Mouse (Mus musculus): ENCODE results near the gene Maco1. TPM values are rescaled to one million over a fixed set of nuclear protein-coding genes. Genes with fewer than 3 reads are reported as not detected.

The Maco1 gene
- total RNA-seq, 2 experiments from 2014 or later = 31.4 to 34.2 TPM

DNA sequence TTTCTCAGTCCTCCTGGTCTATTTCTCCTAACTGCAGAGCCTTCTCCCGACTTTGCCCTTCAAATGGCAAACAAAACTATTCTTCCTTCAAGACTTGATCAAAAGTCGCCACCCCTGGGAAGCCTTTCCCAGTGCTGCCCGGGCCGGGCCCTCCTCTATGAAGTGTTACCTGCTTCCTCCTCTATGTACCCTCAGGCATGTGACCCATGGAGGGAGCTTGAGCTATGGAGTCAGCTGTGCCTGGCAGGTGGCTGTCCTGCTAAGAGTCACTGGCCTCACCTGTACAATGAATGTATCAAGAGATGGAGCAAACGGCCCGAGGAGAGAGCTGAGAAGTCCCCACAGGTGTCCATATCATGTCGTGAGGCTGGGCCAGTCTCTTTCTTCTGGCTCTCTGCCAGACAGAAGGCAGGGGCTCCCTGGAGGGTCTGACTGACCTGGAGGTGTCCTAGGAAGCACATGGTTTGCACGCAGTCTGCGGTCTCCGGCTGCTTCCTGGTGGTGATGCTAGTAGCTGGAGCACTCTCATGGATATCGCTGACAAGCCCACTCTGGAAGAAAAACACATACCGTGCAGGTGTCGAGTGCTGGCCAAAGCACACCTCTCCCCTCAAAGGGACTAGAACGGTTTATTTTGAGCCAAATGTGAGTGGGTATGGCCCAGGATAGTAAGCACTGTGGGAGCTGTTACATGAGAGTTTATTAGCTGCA, 77.8 kb downstream of the Maco1 start:
- ATAC-seq (replicated peaks; ENCODE audit: poor library complexity) = no peak

DNA sequence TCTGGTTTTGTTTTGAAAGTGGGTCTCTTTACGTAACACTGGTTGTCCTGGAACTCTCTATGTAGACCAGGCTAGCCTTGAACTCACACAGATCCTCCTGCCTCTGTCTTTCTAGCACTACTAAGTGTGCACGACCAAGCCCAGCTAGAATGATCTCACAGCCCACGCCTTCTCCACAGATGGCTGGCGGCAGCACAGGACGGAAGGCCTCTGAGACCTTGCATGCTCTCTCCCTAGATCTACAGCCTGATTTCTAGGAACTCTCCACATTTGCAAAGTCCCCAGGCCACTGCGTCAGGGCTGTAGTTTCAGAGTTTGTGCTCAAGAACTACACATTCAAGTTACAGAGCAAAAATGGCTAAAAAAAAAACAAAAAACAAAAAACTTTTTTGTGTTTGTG, 79.0 kb downstream of the Maco1 start:
- no peak for ATAC-seq (replicated peaks; ENCODE audit: poor library complexity)

DNA sequence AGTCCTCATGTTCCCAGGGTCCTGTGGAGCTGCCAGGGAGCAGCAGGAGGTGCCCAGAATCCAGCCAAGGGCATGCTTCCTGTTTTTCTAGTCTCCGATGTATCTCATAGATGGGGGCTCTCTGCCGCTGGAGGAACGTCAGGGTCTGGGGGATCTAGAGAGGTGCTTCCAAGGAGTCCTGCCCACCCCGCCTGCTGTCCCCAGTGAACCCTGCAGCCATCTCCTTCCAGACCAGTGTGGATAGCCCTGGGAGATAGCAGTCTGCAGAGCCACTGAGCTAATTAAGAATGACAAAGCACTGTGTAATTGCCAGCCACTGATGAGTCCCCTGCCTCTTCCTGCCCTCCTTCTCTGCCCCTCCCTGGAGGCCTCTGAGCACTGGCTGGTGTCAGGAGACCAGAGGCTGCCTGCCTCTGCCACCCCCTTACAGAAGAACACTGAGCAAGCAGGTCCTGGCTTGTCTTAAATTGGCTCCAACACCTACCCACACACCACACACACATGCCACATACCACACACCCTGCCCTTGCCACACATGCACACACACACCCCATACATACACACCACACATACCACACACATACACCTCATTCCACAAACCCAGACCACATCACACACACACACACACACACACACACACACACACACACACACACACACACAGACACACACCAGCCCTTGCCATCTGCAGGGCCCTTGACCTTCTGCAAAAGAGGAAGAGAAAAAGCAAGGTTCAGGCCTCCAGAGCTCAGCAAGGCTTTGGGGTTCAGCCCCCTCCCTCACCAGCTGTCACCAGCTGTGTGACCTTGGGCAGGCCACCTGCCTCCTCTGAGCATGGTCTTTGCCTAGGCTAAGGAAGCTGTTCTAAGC, 80.1 kb downstream of the Maco1 start:
- ATAC-seq (replicated peaks; ENCODE audit: poor library complexity) = peak; percentile 75

GRCm38 (mm10) chr4:134769891-134770290, 83.3 kb downstream of the Maco1 start:
- ATAC-seq (replicated peaks; ENCODE audit: poor library complexity) = no peak

DNA sequence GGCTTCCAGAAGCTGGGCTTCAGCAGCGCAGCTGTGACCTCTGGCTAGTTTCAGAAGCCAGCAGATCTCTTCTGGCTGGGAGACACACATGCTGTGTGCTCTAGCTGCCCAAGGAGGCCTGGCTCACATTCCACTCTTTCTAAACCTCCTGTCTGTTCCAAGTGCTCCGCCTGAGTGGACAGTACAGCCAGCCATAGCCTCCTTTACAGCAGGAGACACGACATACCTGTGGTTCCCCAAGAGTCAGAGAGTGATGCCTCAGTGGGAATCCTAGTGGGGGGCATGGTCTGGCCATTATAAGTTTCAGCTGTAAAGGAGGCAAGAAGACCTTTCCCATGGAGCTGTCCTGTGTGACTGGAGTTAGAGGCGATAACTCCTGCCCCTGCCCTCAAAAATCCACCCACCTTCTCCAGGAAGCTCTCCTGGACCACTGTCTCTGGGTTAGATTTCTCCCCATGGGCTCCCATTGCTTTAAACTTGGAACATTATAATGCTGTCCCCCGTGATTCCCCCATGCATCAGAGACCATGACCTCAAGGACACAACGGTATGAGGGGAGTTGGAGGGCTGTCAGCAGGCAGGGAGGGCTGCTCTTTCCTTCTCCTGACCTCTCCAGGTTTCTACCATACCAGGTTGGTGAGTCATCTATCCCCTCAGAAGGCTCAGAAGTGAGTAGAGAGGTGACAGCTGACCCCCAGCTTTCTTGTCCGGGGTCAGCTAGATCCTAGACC, 83.9 kb downstream of the Maco1 start:
- ATAC-seq (replicated peaks; ENCODE audit: poor library complexity) = no peak

DNA sequence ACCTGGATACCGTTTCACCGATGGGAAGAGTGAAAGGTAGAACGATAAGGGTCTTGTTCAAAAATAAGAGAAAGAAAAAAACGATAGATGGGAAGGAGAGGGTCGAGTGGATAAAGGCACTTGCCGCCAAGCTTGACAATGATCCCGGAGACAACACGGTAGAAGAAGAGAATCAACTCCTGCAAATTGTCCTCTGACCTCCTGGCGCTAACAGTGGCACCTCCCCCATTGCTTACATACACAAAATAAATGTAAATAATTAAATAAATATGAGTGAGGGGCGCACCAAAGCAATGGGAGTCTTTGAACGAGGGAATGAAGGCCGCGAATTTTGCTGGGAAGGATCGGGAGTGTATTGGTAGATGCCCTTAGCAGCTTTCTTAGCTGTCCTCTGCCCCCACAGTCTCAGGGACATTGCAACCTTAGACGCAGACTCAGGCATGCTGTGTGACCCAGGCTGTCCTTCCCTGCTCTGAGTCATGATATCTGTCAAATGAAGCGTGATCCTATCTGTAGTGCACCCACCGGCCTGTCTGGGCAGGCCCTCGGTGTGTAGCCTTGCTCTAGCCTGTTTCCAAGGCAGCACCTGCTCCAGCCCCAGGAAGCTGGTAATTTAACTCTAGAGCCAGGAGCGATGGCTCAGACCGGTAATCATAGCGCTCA, 84.8 kb downstream of the Maco1 start:
- no peak for ATAC-seq (replicated peaks; ENCODE audit: poor library complexity)

DNA sequence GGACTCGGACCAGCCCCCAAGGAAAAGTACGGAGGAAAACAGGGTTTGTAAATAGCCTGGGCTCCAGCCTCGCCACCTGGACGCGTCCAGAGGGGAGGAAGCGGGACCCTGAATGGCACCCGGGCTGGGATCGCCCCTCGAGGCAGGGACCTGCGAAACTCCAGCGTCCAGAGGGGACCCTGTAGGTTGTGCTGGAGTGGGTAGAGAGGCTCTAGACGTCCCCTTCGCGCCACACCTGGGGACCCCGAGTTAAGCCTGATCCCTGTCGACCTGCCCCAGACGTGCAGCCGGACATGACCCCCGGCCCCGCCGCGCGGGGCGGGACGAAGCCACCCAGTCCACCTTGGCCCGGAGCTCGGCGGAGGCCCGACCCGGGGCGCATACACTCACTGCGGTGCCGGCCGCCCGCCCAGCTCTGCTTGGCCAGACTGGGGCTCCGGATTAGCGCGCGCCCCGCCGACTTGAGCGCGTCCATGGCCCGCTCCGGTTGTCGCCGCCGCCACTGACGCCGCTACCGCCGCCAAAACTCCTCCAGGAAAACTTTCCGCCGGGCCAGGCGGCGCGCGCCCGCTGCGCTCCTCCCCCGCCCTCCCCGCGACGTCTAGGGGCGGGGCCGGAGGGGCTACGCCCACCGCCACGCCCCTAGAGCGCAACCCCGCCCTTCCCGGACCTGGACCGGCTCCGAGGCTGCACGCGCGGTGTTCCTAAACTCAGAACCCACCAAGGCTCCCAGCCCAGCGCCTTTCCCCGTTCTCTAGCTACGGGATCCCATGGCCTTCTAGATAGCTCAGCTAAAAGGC, 85.5 kb downstream of the Maco1 start, which contains the start of gene Ldlrap1:
Gene Ldlrap1 (minus strand): TSS at position 599 of the 800 bp plus-strand sequence.
- ATAC-seq (replicated peaks; ENCODE audit: poor library complexity) = peak; percentile 64

DNA sequence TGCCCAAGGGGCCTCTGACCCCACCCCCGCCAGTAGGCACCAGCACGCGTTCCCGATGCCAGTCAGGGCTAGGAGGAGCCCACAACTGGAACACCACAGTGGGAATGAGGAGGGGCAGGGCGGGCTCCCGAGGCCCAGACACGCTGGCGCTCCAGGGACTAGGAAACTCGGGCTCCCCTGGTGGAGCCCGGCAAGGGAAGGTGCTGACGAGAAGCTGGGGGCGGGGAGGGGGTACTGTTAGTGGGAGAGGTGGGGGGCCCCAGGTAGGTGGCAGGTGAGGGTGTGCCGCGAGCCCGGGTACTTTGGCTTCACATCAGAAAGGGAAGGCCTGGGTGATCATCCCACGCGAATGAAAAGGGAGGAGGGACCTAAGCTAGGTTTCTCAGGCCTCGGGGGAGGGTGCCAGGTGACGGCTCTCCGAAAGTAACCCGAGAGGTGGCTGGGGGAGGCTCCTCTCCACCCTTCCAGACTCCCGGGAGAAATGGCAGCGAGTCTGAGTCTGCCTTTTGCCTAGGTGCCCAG, 86.2 kb downstream of the Maco1 start:
- ATAC-seq (replicated peaks; ENCODE audit: poor library complexity) = no peak

DNA sequence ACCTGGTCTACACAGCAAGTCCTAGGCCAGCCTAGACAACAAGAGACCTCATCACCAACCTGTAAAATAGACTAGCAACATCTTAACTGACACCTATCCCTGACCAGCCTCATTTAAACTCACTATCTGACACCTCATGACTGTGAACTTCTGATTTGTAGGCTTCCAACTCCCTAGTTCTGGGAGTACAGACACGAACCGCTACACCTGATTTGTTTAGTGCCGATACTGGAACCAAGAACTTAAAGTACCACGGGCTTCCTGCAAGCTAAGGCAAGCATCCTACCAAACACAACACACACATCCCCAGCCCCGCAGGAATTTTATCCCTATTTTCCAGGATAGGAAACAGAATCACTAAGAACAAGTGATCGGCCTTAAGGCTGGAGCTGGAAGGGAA, 86.9 kb downstream of the Maco1 start:
- no peak for ATAC-seq (replicated peaks; ENCODE audit: poor library complexity)

DNA sequence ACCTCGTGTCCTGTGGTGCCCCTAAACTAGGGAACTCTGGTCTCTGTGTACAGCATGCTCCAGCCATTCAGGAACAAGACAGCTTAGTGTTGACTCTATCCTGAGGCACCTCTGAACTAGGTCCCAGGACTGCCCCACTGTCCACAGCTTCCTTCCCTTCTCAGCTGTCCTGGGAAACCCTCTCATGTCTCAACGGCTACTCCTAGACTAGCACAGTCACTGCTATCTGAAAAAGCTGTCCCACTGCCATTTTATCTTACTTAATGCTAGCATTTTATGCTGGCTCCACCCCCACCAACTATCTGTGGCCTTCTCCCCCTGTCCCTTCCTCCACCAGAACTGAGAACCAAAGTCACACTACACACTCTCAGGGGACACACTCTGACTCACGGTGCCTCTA, 88.8 kb downstream of the Maco1 start:
- ATAC-seq (replicated peaks; ENCODE audit: poor library complexity) = peak; percentile 9

DNA sequence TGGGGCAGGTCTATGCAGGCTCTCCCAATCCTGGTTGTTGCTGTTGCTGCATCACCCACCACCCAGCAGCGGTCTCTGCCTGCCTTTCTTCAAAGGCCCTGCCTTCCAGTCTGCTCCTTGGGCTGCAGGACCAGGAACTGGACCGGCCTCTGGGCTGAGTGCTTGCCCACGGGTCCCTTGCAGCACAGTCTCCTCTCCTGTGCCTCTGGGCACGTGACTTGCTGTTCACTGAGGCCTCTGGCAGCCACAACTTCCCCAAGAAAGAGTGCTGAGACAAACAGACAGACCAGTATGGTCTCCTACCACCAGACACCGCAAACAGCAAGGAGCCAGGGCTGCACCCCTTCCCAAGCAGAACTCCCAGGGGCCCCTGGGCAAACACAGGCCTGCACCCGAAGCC, 90.8 kb downstream of the Maco1 start:
- peak; percentile 18 for ATAC-seq (replicated peaks; ENCODE audit: poor library complexity)

DNA sequence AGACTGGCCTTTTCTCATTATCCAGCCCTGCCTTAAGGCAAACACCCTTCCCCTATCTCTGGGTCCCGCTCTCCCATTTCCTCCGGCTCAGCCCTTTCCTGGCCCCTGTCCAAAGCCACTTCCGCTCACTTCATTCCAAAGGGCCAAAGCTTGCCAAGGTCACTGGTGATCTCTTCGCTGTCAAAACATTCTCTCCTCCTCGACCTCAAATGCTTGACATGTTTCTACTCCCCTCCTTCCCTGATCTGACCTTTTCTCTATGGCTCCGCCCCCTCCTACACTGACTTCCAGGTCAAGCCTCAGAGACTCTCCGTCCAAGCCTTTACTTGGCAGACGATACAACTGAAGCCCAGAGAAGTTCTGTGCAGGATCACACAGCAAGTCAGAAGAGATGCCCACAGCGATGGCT, 92.3 kb downstream of the Maco1 start:
- peak; percentile 16 for ATAC-seq (replicated peaks; ENCODE audit: poor library complexity)

DNA sequence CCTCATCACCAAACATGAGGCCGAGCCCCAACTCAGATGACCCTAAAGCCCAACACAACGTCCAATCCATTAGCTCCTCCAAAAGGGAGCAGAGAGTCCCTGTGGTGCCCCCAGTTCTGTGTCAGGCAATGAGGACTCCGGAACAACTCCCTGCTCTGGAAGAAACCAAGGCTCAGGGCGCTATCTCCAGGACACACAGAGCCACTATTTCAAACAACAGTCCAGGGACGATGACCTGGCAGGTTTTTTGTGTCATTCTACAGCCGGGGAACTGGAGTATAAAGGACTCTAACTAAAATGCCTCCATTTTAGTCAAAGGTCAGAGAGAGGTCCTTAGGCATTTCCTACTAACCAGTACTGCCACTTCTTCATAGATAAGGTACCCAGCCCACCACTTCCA, 92.9 kb downstream of the Maco1 start:
- no peak for ATAC-seq (replicated peaks; ENCODE audit: poor library complexity)

DNA sequence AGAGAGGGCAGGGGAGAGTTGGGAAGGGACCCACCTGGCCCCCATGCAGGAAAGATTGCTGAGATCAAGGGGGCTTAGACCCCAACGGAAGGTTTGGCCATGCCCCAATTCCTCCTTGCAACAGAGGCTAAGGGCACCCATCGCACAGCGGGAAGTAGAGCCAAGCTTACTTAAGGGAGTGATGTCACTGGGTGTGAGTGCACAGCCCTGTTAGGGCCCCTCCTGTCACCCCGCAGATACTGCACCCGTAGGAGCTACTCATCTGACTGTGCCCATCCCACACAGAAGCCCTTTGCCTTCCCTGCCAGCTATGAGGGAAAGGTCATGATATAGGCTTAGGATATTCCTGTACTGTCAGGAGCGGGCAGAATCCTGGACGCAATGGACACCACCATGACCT, 93.6 kb downstream of the Maco1 start:
- ATAC-seq (replicated peaks; ENCODE audit: poor library complexity) = peak; percentile 43

DNA sequence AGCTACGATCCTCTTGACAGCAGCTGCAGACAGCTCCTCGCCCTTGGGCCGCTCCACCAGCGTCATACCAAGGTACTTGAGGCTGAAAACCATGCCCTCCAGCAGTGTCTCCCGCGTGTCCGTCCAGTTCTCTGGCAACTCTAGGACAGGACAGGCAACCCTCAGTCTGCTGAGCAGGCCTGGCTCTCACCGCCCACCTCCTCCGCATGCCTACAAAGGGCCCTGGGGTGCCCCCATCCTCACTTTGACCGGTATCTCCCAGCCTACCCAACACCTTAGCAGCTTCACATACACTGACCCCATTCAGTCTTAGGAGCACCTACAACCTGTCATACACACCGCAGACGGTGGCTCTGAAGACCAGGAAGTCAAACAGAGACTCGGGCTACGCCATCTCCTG, 94.2 kb downstream of the Maco1 start:
- no peak for ATAC-seq (replicated peaks; ENCODE audit: poor library complexity)

GRCm38 (mm10) chr4:134758367-134758766, 94.8 kb downstream of the Maco1 start:
- no peak for ATAC-seq (replicated peaks; ENCODE audit: poor library complexity)

- ATAC-seq (replicated peaks; ENCODE audit: poor library complexity) = peak; percentile 14; the same call in 1 of the 2 replicates
Observed at GRCm38 (mm10) chr4:134756953-134757352, 96.2 kb downstream of the Maco1 start.

DNA sequence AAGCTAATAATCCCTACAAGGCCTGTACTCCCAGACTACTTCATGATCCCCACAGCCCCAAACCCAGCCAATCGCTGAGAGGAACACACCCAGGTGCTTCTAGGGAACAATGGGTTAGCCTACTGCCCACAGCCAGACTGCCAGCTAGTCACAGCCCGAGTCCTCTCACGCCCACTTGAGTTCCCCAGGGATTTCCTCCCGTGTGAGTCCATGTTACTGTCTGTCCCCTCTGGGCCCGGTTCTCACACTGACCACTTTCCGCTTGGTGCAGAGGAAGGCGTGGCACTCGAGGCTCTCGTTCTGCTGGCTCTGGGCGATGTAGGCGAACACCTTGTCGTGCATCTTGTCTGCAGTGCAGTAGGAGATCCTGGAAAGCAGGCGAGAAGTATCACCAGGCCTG, 98.2 kb downstream of the Maco1 start:
- no peak for ATAC-seq (replicated peaks; ENCODE audit: poor library complexity)

DNA sequence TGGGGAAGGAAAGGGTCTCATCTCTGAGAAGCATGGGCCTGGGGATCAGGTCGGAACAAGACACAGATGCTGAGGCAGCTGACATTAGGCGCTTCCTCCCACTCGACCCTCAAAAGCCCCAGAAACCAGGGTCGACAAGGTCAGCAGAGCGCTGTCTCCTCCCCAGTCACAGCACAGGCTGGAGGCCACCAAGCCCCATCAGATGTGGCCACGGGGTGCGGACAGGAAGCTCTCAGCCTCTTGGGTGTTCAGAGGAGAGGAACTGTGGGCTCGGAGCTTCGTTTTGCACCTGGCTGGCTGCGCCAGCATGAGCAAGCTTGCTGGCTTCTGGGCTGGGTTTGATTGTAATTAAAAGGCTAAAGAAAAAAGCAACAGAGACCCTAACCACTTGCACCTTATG, 98.8 kb downstream of the Maco1 start:
- no peak for ATAC-seq (replicated peaks; ENCODE audit: poor library complexity)
